Mouse (Mus musculus): ENCODE measurements around the gene B230118H07Rik. TPM values are rescaled to one million over a fixed set of nuclear protein-coding genes. Genes with fewer than 3 reads are reported as not detected.

B230118H07Rik gene
- polyA plus RNA-seq, 1 experiment from 2014 or later, result 61.1 TPM

DNA sequence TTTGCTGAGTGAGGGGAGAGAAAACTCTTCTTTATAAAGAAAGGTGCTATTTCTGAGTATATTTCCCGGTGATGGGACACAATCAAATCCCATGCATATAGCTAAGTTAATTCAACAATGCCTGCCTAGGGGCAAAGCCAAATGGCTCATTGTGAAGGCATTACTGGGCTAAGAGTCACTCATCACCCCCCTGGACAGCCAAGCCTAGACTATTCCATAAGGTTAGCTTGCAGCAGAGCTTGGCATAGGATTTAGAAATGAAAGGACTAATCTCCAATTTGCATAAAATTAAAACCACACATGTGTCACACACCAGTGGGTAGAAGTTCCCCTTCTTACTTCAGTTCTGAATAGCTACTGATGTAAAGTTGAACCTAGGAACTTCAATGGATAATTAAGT lies 128.8 kb downstream of the B230118H07Rik start:
- no peak for DNase-seq (ENCODE audit: low spot score)

DNA sequence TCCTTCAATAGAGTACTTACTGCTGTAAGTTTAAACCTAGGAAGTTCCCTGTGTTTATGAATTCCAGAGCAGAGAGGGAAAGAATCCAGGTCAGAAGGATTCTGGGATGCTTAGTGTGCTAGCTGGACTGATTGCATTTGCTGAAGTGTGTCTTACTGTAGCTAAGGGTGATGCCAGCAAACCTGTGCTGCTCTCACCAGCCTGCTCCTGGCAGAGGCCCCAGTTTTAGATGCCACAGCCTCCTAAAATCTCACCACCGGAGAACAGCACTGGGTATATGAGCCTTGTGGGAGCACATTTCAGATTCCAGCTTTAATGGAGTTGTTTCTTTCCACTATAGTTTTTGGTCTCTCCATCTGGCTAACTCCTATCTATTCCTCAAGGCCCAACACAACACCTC lies 129.4 kb downstream of the B230118H07Rik start:
- H3K36me3 ChIP-seq (replicated peaks; ENCODE audit: control insufficient read depth, insufficient read depth), result no peaks in the 10 kb centered on the region
- no peak overlapping the region for H3K9ac ChIP-seq
- ATAC-seq (ENCODE audit: low FRiP score) (no peak), DNase-seq (ENCODE audit: low spot score) (no peak)
- H3K27ac ChIP-seq, result no peak overlapping the region
- no peaks in the 10 kb centered on the region for H3K27me3 ChIP-seq (ENCODE audit: control insufficient read depth, insufficient read depth, low read length)
- 91% methylated on average over 1 of the region's 1 CpGs for WGBS
- no peaks in the 10 kb centered on the region for H3K4me1 ChIP-seq (replicated peaks; ENCODE audit: control insufficient read depth, insufficient read depth, low read length)
- no peak overlapping the region for H3K4me3 ChIP-seq (replicated peaks; ENCODE audit: low read length)
- H3K9me3 ChIP-seq (ENCODE audit: control insufficient read depth, low read length), result no peaks in the 10 kb centered on the region
- no peak overlapping the region for H3K4me2 ChIP-seq (replicated peaks)

More for the DNA sequence above, 128.8 kb downstream of the B230118H07Rik start:
- no peak for ATAC-seq (ENCODE audit: low FRiP score)
- Histone ChIP-seq H3K27ac (no peak overlapping the region), H3K9me3 (ENCODE audit: control insufficient read depth, low read length) (no peaks in the 10 kb centered on the region), H3K9ac (no peak overlapping the region), H3K4me2 (replicated peaks) (no peak overlapping the region), H3K36me3 (replicated peaks; ENCODE audit: control insufficient read depth, insufficient read depth) (no peaks in the 10 kb centered on the region), H3K27me3 (ENCODE audit: control insufficient read depth, insufficient read depth, low read length) (no peaks in the 10 kb centered on the region), H3K4me3 (replicated peaks; ENCODE audit: low read length) (no peak overlapping the region), H3K4me1 (replicated peaks; ENCODE audit: control insufficient read depth, insufficient read depth, low read length) (no peaks in the 10 kb centered on the region)
- 78% methylated on average over 1 of the region's 1 CpGs for WGBS

Other genes starting within 250 kb of the B230118H07Rik start
- gene Rag2, start 24.8 kb downstream of the B230118H07Rik start, polyA plus RNA-seq (2014; fragmentation: Nextera tagmentation; extraction: Ambion mirVana), result 0.07 and 0.16 TPM in 2 replicates
- gene Rag1, start within 50 bp of the B230118H07Rik start, polyA plus RNA-seq (2014; fragmentation: Nextera tagmentation; extraction: Ambion mirVana), result 0.23 and 0.32 TPM in 2 replicates
- gene Traf6, start 28.9 kb upstream of the B230118H07Rik start, polyA plus RNA-seq (2014; fragmentation: Nextera tagmentation; extraction: Ambion mirVana), result 8.0 and 8.5 TPM in 2 replicates
- gene Prr5l, start 233.5 kb upstream of the B230118H07Rik start, polyA plus RNA-seq (2014; fragmentation: Nextera tagmentation; extraction: Ambion mirVana), result 4.4 and 6.0 TPM in 2 replicates
- gene Commd9, start 236.7 kb upstream of the B230118H07Rik start, polyA plus RNA-seq (2014; fragmentation: Nextera tagmentation; extraction: Ambion mirVana), result 99.1 TPM in 2 replicates